Mouse (Mus musculus) liver, embryonic 15.5 days (tissue): ENCODE data around the gene Hbb-bt. TPM values are rescaled to one million over a fixed set of nuclear protein-coding genes. Genes with fewer than 3 reads are reported as not detected.

Source experiments
- polyA plus RNA-seq: library from polyadenylated mRNA; unstranded; fragments of >200 nt; fragmentation: Nextera tagmentation; extraction: Ambion mirVana; gene quantifications from 2 replicates; pipeline ENCODE4 v1.2.1, GENCODE M21; 2015

The Hbb-bt gene
- polyA plus RNA-seq, 1 experiment from 2014 or later = 52,773 TPM

Other genes with a start within 250 kb of the Hbb-bt start
- not detected in 2 replicates for gene Olfr616, start 244.9 kb downstream of the Hbb-bt start, polyA plus RNA-seq
- gene Olfr617, start 240.9 kb downstream of the Hbb-bt start, polyA plus RNA-seq = not detected in 2 replicates
- not detected in 2 replicates for gene Olfr618, start 223.9 kb downstream of the Hbb-bt start, polyA plus RNA-seq
- gene Olfr619, start 213.4 kb downstream of the Hbb-bt start, polyA plus RNA-seq = not detected in 2 replicates
- not detected in 2 replicates for gene Olfr620, start 201.5 kb downstream of the Hbb-bt start, polyA plus RNA-seq
- gene Olfr622, start 171.3 kb downstream of the Hbb-bt start, polyA plus RNA-seq = not detected in 2 replicates
- not detected in 2 replicates for gene Olfr623, start 150.3 kb downstream of the Hbb-bt start, polyA plus RNA-seq
- gene Olfr624, start 142.8 kb downstream of the Hbb-bt start, polyA plus RNA-seq = 0.02 TPM in 2 replicates
- not detected in 2 replicates for gene Olfr625-ps1, start 131.3 kb downstream of the Hbb-bt start, polyA plus RNA-seq
- not detected in 2 replicates for gene Olfr243, start 99.3 kb downstream of the Hbb-bt start, polyA plus RNA-seq
- not detected in 2 replicates for gene Olfr628, start 83.6 kb downstream of the Hbb-bt start, polyA plus RNA-seq
- 0.08 TPM in 1 of 2 replicates, not detected in the other for gene Olfr629, start 69.1 kb downstream of the Hbb-bt start, polyA plus RNA-seq
- not detected in 2 replicates for gene Olfr630, start 56.7 kb downstream of the Hbb-bt start, polyA plus RNA-seq
- gene Olfr69, start 42.4 kb downstream of the Hbb-bt start, polyA plus RNA-seq = not detected in 2 replicates
- gene Olfr68, start 34.3 kb downstream of the Hbb-bt start, polyA plus RNA-seq = not detected in 2 replicates
- not detected in 2 replicates for gene Olfr67, start 22.2 kb downstream of the Hbb-bt start, polyA plus RNA-seq
- 116,188 and 122,775 TPM in 2 replicates for gene Hbb-bs, start 14.1 kb upstream of the Hbb-bt start, polyA plus RNA-seq
- gene Hbb-bh2, start 26.5 kb upstream of the Hbb-bt start, polyA plus RNA-seq = not detected in 2 replicates
- 44.8 and 64.6 TPM in 2 replicates for gene Hbb-bh1, start 29.2 kb upstream of the Hbb-bt start, polyA plus RNA-seq
- 304 and 542 TPM in 2 replicates for gene Hbb-y, start 39.2 kb upstream of the Hbb-bt start, polyA plus RNA-seq
- gene Olfr66, start 72.3 kb upstream of the Hbb-bt start, polyA plus RNA-seq = 0.13 TPM in 1 of 2 replicates, not detected in the other
- gene Olfr64, start 80.5 kb upstream of the Hbb-bt start, polyA plus RNA-seq = not detected in 2 replicates
- gene Olfr65, start 89.5 kb upstream of the Hbb-bt start, polyA plus RNA-seq = not detected in 2 replicates
- gene Olfr631, start 114.8 kb upstream of the Hbb-bt start, polyA plus RNA-seq = 0.20 and 0.48 TPM in 2 replicates
- 0.16 and 0.23 TPM in 2 replicates for gene Olfr632, start 120.4 kb upstream of the Hbb-bt start, polyA plus RNA-seq
- gene Olfr633, start 130.4 kb upstream of the Hbb-bt start, polyA plus RNA-seq = 0.02 TPM in 1 of 2 replicates, not detected in the other
- not detected in 2 replicates for gene Olfr635, start 157.2 kb upstream of the Hbb-bt start, polyA plus RNA-seq
- not detected in 2 replicates for gene Olfr638, start 184.8 kb upstream of the Hbb-bt start, polyA plus RNA-seq
- not detected in 2 replicates for gene Olfr639, start 203.3 kb upstream of the Hbb-bt start, polyA plus RNA-seq
- gene Olfr640, start 211.6 kb upstream of the Hbb-bt start, polyA plus RNA-seq = not detected in 2 replicates
- gene Olfr641, start 221.4 kb upstream of the Hbb-bt start, polyA plus RNA-seq = not detected in 2 replicates
- gene Olfr642, start 238.7 kb upstream of the Hbb-bt start, polyA plus RNA-seq = not detected in 2 replicates
- gene 4930516K23Rik, start 247.4 kb upstream of the Hbb-bt start, polyA plus RNA-seq = not detected in 2 replicates